Mouse (Mus musculus): ENCODE measurements at regions not wholly inside any gene's neighbourhood (a gene's known extent, or its start where the extent isn't known, plus 50 kb on each side); places are given as distances from the start of the nearest gene placed in this dataset.

DNA sequence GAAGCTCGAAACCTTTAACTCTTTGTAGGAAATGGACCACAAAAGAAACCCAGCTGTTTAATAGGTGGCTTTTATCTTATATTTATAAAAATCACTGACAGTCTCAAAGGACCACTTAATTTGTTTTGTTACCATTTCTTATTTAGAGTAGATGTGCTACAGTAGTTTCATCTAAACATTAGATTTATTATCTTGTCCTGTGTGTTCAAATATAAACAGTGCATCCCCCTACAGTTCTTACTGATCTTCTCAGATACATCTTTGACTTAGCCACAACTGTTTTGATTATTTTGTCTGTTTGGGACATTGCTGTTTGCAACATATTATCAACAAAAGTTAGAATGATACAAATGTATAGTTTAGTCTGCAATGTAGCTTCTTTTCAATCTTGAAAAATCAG, 716.5 kb downstream of the Mecom start:
- H3K9me3 ChIP-seq (ENCODE audit: control insufficient read depth, low read length): no peaks in the 10 kb centered on the region
- no peak overlapping the region for H3K9ac ChIP-seq (ENCODE audit: low read depth, low read length)
- H3K4me2 ChIP-seq (ENCODE audit: low read depth, low read length): no peak overlapping the region
- 78% methylated on average over 1 of the region's 1 CpGs for WGBS
- DNase-seq (ENCODE audit: low spot score) (no peak), ATAC-seq (ENCODE audit: low read depth) (no peak)
- H3K27me3 ChIP-seq (replicated peaks; ENCODE audit: control insufficient read depth, insufficient read depth, low read length): no peaks in the 10 kb centered on the region
- H3K27ac ChIP-seq (replicated peaks; ENCODE audit: low read depth, low read length): no peak overlapping the region
- H3K4me3 ChIP-seq (ENCODE audit: low read depth, low read length): no peak overlapping the region
- 0 out of 2 replicates have a peak, but pooled peaks cover 3% of the 10 kb centered on the region for H3K4me1 ChIP-seq (ENCODE audit: control insufficient read depth, insufficient read depth, low read length)
- H3K36me3 ChIP-seq (ENCODE audit: control insufficient read depth, insufficient read depth, low read length): no peaks in the 10 kb centered on the region

DNA sequence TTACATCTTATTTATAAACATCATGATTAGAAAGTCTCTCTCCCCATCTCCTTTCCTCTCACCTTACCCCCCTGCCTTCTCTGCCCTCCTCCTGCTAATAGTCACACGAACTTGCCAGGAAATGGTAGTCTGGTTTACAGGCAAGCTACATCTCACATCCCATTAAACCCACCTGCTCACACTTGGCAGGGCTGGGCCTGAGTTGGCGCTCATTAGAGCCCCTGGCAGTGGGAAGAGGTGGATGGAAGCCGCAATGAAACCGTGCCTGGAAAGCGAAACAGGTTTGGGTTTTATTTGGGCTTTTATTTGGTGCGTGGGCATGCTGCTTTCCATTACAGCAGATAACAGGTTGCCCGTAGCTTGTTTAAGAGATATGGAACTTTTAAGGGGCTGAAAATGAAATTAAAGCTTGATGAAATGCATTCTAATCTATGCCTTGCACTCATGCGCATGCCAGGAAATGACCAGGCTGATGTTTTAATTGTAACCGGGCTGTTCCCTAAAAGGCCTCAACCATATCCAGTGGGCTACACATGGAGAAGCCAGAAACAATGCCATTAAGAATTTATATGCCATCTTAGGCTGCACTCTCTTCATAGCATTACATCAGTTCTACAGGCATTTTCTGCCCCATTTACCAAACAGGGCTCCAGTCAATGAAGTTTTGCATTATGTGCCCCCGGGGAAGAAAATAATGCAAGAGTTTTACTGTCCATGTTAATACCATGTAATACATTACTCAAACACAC, 725.0 kb downstream of the Mecom start:
- Histone ChIP-seq H3K4me3 (ENCODE audit: low read depth, low read length) (no peak overlapping the region), H3K27me3 (replicated peaks; ENCODE audit: control insufficient read depth, insufficient read depth, low read length) (no peaks in the 10 kb centered on the region), H3K4me1 (ENCODE audit: control insufficient read depth, insufficient read depth, low read length) (no peaks in the 10 kb centered on the region), H3K36me3 (ENCODE audit: control insufficient read depth, insufficient read depth, low read length) (no peaks in the 10 kb centered on the region), H3K9me3 (ENCODE audit: control insufficient read depth, low read length) (no peaks in the 10 kb centered on the region), H3K4me2 (ENCODE audit: low read depth, low read length) (no peak overlapping the region), H3K9ac (ENCODE audit: low read depth, low read length) (no peak overlapping the region), H3K27ac (replicated peaks; ENCODE audit: low read depth, low read length) (no peak overlapping the region)
- ATAC-seq (ENCODE audit: low read depth) (no peak), DNase-seq (ENCODE audit: low spot score) (no peak)
- WGBS: 80% methylated on average over 10 of the region's 10 CpGs

DNA sequence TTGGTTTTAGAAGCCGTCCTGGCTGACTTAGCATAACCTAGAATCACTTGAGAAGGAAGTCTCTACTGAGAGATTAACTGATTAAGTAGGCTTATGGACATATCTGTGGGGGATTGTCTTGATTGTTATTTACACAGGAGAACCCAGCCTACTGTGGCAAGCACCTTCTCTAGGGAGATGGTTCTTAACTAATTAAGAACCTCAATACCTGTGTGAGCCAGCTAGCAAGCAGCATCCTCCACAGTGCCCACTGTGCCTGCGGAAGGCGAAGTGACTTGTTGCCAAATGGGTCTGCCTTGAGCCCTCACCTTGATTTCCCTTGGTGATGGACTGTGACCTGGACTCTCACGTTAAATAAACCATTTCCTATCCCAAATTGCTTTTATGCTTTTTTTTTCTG, 730.8 kb downstream of the Mecom start:
- DNase-seq (ENCODE audit: low spot score): no peak
- Histone ChIP-seq H3K9me3 (ENCODE audit: control insufficient read depth, low read length) (no peaks in the 10 kb centered on the region), H3K27ac (replicated peaks; ENCODE audit: low read depth, low read length) (no peak overlapping the region), H3K36me3 (ENCODE audit: control insufficient read depth, insufficient read depth, low read length) (no peaks in the 10 kb centered on the region), H3K9ac (ENCODE audit: low read depth, low read length) (no peak overlapping the region), H3K4me3 (ENCODE audit: low read depth, low read length) (no peak overlapping the region), H3K27me3 (replicated peaks; ENCODE audit: control insufficient read depth, insufficient read depth, low read length) (no peaks in the 10 kb centered on the region; the same call in 1 of the 2 replicates), H3K4me1 (ENCODE audit: control insufficient read depth, insufficient read depth, low read length) (no peaks in the 10 kb centered on the region), H3K4me2 (ENCODE audit: low read depth, low read length) (no peak overlapping the region)
- peak; percentile 67; the same call in 1 of the 2 replicates for ATAC-seq (ENCODE audit: low read depth)
- WGBS: 79% methylated on average over 4 of the region's 4 CpGs

- DNase-seq (ENCODE audit: low spot score): no peak
- no peaks in the 10 kb centered on the region for H3K9me3 ChIP-seq (ENCODE audit: control insufficient read depth, low read length)
- H3K27me3 ChIP-seq (replicated peaks; ENCODE audit: control insufficient read depth, insufficient read depth, low read length): no peaks in the 10 kb centered on the region; the same call in 1 of the 2 replicates
- no peak overlapping the region for H3K4me3 ChIP-seq (ENCODE audit: low read depth, low read length)
- no peak overlapping the region for H3K27ac ChIP-seq (replicated peaks; ENCODE audit: low read depth, low read length)
- WGBS: 31% methylated on average over 7 of the region's 7 CpGs
- H3K4me2 ChIP-seq (ENCODE audit: low read depth, low read length): peak overlapping the region; percentile 18; the same call in 1 of the 2 replicates
- H3K9ac ChIP-seq (ENCODE audit: low read depth, low read length): no peak overlapping the region
- no peaks in the 10 kb centered on the region for H3K4me1 ChIP-seq (ENCODE audit: control insufficient read depth, insufficient read depth, low read length)
- ATAC-seq (ENCODE audit: low read depth): no peak
- H3K36me3 ChIP-seq (ENCODE audit: control insufficient read depth, insufficient read depth, low read length): no peaks in the 10 kb centered on the region
Observed at GRCm38 (mm10) chr3:29813276-29813675, 731.5 kb downstream of the Egfem1 start.

DNA sequence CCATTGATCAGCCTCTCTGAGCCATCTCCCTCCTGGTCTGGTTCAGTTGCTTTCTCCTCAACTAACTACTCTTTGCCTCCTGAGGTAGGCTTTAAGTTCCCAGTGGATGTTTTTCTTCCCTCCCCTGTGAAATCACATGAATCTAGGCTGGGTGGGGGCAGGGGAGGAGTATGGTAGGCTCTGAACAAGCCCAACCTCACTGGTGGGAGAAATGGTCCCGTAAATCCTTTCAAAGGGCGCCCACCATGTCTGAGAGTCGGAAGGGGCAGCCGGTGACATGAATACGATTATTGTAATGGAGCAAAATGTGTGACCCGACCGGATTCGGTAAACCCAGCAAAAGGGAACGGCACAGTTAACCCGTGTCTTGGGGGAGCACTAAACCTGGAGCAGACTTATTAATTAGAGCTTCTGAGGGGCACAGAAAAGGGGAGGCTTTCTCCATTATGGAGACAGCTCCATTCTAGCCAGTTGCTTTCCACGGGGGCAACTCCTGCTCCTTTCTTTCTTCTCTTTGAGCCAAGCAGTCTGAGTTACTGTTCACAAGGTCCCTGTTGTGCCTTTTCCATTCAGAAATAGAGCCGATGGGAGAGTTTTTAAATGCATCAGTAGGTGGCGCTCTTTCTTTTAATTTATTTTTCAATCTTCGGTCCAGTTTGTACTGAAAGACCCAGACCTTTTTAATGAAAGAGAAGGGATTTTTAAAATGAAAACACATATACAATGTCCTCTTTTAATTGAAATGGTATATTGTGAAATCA, 730.8 kb downstream of the Egfem1 start:
- H3K4me3 ChIP-seq (ENCODE audit: low read depth, low read length): no peak overlapping the region
- 0 out of 2 replicates have a peak, but pooled peaks have one; percentile 44 for ATAC-seq (ENCODE audit: low read depth)
- H3K27me3 ChIP-seq (replicated peaks; ENCODE audit: control insufficient read depth, insufficient read depth, low read length): no peaks in the 10 kb centered on the region; the same call in 1 of the 2 replicates
- H3K9me3 ChIP-seq (ENCODE audit: control insufficient read depth, low read length): no peaks in the 10 kb centered on the region
- peak overlapping the region; percentile 6; the same call in 1 of the 2 replicates for H3K4me2 ChIP-seq (ENCODE audit: low read depth, low read length)
- no peak overlapping the region for H3K27ac ChIP-seq (replicated peaks; ENCODE audit: low read depth, low read length)
- H3K36me3 ChIP-seq (ENCODE audit: control insufficient read depth, insufficient read depth, low read length): no peaks in the 10 kb centered on the region
- no peak overlapping the region for H3K9ac ChIP-seq (ENCODE audit: low read depth, low read length)
- WGBS: 43% methylated on average over 14 of the region's 14 CpGs
- peak; percentile 74 for DNase-seq (ENCODE audit: low spot score)
- H3K4me1 ChIP-seq (ENCODE audit: control insufficient read depth, insufficient read depth, low read length): no peaks in the 10 kb centered on the region

GRCm38 (mm10) chr3:29806046-29806445, 724.2 kb downstream of the Egfem1 start:
- 80% methylated on average over 2 of the region's 2 CpGs for WGBS
- Histone ChIP-seq H3K27ac (replicated peaks; ENCODE audit: low read depth, low read length) (no peak overlapping the region), H3K4me3 (ENCODE audit: low read depth, low read length) (no peak overlapping the region), H3K4me1 (ENCODE audit: control insufficient read depth, insufficient read depth, low read length) (peaks cover 6% of the 10 kb centered on the region; the same call in 1 of the 2 replicates), H3K9me3 (ENCODE audit: control insufficient read depth, low read length) (no peaks in the 10 kb centered on the region), H3K9ac (ENCODE audit: low read depth, low read length) (no peak overlapping the region), H3K27me3 (replicated peaks; ENCODE audit: control insufficient read depth, insufficient read depth, low read length) (no peaks in the 10 kb centered on the region), H3K4me2 (ENCODE audit: low read depth, low read length) (no peak overlapping the region), H3K36me3 (ENCODE audit: control insufficient read depth, insufficient read depth, low read length) (no peaks in the 10 kb centered on the region)
- no peak for DNase-seq (ENCODE audit: low spot score)
- ATAC-seq (ENCODE audit: low read depth): no peak

DNA sequence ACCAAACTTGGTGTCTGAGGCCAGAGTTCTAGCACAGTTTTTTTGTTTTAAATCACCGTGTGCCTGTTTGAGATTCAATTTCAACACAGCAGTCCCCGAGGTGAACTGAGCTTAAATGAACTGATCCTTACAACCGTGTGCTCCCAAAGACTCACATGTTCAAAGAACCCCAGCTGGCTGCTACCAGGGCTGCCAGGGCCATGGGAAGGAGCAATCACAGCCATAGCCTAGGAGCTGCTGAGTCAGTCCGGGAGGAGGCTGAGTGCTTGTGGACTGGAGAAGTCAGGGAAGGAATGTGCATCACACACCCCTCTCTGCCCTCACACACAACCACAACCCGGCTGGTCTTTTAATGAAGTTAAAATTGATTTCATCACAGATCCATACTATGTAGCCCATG, 721.6 kb downstream of the Egfem1 start:
- no peaks in the 10 kb centered on the region for H3K36me3 ChIP-seq (ENCODE audit: control insufficient read depth, insufficient read depth, low read length)
- H3K9me3 ChIP-seq (ENCODE audit: control insufficient read depth, low read length): no peaks in the 10 kb centered on the region
- no peak overlapping the region for H3K4me3 ChIP-seq (ENCODE audit: low read depth, low read length)
- H3K27ac ChIP-seq (replicated peaks; ENCODE audit: low read depth, low read length): no peak overlapping the region
- WGBS: 26% methylated on average over 5 of the region's 5 CpGs
- ATAC-seq (ENCODE audit: low read depth) (0 out of 2 replicates have a peak, but pooled peaks have one; percentile 47), DNase-seq (ENCODE audit: low spot score) (peak; percentile 20)
- H3K27me3 ChIP-seq (replicated peaks; ENCODE audit: control insufficient read depth, insufficient read depth, low read length): no peaks in the 10 kb centered on the region
- no peak overlapping the region for H3K4me2 ChIP-seq (ENCODE audit: low read depth, low read length)
- no peak overlapping the region for H3K9ac ChIP-seq (ENCODE audit: low read depth, low read length)
- H3K4me1 ChIP-seq (ENCODE audit: control insufficient read depth, insufficient read depth, low read length): peaks cover 6% of the 10 kb centered on the region; the same call in 1 of the 2 replicates

DNA sequence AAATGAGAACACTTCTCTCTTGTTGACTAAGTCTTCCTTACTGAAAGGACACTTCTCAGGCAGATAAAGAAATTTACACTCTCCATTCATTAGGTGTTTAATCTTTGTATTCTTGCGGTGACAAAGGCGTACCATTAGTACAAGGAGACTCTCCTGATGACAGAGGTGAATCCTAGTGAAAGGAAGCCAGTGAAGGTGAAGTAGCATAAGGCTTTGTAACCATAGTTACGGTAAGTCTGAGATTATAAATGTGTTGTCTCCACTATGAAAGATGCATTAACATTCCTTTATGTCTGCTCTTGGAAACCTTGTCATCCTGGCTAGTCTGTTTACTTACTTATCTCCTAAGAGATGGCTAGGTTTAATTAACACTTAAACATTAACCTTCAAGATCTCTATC, 719.3 kb downstream of the Egfem1 start:
- WGBS: 81% methylated on average over 3 of the region's 3 CpGs
- H3K36me3 ChIP-seq (ENCODE audit: control insufficient read depth, insufficient read depth, low read length): no peaks in the 10 kb centered on the region
- DNase-seq (ENCODE audit: low spot score): no peak
- peaks cover 6% of the 10 kb centered on the region; the same call in 1 of the 2 replicates for H3K4me1 ChIP-seq (ENCODE audit: control insufficient read depth, insufficient read depth, low read length)
- no peaks in the 10 kb centered on the region for H3K9me3 ChIP-seq (ENCODE audit: control insufficient read depth, low read length)
- no peaks in the 10 kb centered on the region for H3K27me3 ChIP-seq (replicated peaks; ENCODE audit: control insufficient read depth, insufficient read depth, low read length)
- no peak overlapping the region for H3K27ac ChIP-seq (replicated peaks; ENCODE audit: low read depth, low read length)
- H3K4me3 ChIP-seq (ENCODE audit: low read depth, low read length): no peak overlapping the region
- no peak overlapping the region for H3K9ac ChIP-seq (ENCODE audit: low read depth, low read length)
- no peak for ATAC-seq (ENCODE audit: low read depth)
- H3K4me2 ChIP-seq (ENCODE audit: low read depth, low read length): no peak overlapping the region
